Mouse (Mus musculus) cerebellum, adult 18-20 months (tissue): Measurements from ENCODE around the gene Scrn3.

ENCODE experiments used
- DNase-seq, 2 experiments: peaks; one replicate each; pipeline ENCODE4 v3.0.0; 2021

Scrn3 gene

GRCm38 (mm10) chr2:73275261-73276040 lies 37.0 kb upstream of the Scrn3 start:
- DNase-seq: no peak

DNA sequence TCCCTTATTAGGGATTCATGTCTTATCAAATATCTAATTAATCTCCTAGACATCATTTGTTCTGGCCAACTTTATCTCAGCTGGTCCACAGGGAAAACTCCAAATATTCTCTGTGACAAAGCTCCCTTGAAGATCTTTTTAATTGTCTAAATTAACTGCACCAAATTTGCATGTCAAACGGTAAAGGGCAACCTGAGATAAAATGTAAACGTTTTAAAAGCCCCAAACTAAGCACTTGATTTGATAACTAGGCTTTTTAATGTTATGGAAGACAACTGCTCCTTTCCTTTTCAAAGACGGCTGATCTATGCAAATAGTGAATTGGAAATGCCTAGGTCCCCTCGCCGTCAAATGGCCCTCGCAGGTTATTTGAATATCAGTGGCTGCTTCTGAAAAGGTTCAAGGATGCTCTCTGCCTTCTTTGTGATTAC lies 36.2 kb upstream of the Scrn3 start:
- DNase-seq: no peak

DNA sequence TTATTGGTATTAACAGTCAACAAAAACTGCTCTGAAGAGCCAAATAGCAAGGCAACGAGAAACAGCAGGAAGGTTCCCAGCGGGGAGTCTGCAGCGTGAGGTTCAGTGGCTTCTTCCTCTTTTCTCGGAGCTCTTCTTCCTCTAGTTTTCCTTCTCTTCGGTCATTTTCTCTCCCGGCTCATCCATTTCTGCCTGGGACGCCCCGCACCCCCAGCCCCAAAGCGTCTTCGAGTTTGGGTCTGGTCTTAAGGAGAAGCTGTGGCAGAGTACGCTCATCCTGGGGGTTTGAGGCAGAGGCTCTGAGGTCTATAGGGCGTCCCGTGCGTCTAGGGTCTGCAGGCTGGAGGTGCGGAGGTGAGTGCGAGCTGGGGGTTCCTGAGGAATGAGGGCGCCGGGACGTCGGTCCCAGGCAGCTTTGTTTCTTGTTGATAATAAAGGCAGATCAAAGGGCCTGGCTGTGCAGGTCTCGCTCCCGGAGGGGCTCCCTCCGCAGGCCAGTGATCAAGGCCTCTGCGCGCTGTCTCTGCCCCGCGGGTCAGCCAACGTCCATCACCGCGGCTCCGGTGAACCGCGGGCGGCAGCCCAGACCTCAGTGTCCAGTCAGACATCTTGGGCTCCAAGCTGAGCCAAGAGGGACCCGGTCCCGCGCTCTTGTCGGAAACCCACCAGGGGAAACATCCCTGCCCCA lies 35.2 kb upstream of the Scrn3 start:
- DNase-seq: peak in 1 of 2 experiments; percentile 24

GRCm38 (mm10) chr2:73277709-73278075 lies 34.7 kb upstream of the Scrn3 start:
- DNase-seq: no peak

- DNase-seq: peak; percentile 81 to 86
Observed at GRCm38 (mm10) chr2:73278131-73278854, 34.1 kb upstream of the Scrn3 start.

GRCm38 (mm10) chr2:73278869-73279268 lies 33.5 kb upstream of the Scrn3 start:
- peak in 1 of 2 experiments; percentile 24 for DNase-seq

- peak in 1 of 2 experiments; percentile 17 for DNase-seq
Observed at GRCm38 (mm10) chr2:73279271-73280038, 32.9 kb upstream of the Scrn3 start.

DNA sequence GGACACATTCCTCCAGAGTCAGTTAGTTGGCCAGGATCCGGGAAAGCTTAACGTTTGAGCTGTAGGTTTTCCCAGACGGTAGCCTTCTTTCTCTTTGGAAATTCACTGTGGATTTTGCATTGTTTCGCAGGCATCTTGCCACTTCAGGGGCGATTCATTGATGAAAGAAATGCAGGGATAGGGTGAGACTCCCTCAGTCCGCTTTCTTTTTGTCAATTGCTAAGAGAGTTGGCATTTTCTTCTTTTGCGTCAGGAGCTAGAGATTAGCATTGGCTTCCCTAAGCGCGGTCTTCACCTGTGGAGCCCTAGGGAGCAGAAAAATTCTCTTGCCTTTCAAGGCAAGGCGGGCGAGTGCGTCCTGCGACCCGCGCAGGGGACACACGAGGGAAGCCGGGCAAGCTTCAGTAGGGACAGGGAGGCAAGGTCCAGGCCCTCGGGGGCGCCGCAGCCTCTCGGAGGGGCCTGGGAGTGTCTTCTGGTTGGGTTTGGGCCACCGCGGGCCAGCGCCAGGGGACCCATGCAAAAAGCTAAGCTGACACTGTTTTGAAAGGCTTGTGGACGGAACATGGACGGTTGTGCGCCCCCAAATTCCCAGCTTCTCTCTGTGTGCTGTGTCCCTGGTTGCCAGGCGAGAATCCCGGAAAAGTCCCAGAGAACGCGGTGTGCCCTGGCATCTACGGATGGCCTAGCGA lies 31.9 kb upstream of the Scrn3 start:
- no peak for DNase-seq

- no peak for DNase-seq
Observed at GRCm38 (mm10) chr2:73281048-73281661, 31.2 kb upstream of the Scrn3 start.

DNA sequence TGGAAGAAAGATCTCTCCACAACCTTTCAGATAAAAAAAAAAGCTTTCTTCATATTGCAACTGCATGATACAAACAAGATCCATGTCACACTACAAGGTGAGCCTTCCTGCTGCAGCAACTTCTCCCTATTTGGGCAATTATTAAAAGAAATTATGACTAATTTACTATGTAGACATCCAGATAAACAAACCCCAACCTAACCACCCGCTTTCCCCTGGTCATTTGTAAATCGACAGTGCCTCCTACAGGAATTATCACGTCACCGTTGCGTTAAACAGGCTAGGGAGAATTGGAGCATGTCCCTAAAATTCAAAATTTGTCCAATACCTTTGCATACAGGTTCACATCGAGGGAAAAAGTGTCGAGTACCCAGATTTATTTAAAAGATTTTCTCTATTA lies 30.7 kb upstream of the Scrn3 start:
- no peak for DNase-seq

- no peak for DNase-seq
Observed at GRCm38 (mm10) chr2:73285630-73286029, 26.8 kb upstream of the Scrn3 start.

- no peak for DNase-seq
Observed at GRCm38 (mm10) chr2:73291130-73291529, 21.3 kb upstream of the Scrn3 start.

DNA sequence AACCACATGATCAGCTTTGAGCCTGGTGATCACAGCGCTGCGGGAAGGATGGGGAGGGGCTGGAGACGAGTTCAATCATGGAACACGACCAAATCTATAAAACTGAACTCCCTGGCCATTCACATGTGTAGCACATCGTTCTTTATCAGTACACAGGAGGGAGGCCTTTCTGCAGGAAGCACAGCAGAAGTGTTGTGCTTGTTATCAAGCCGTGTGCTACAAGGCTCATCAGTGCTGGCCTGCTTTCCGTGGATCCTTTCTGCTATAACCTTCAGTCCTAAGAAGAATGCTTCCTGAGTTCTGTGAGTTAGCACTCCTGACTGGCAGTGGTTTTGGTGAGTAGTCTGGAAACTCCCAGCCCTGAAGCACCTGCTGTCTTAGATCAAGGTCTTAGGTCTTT lies 17.4 kb upstream of the Scrn3 start:
- no peak for DNase-seq

GRCm38 (mm10) chr2:73298154-73298553 lies 14.2 kb upstream of the Scrn3 start:
- DNase-seq: no peak

DNA sequence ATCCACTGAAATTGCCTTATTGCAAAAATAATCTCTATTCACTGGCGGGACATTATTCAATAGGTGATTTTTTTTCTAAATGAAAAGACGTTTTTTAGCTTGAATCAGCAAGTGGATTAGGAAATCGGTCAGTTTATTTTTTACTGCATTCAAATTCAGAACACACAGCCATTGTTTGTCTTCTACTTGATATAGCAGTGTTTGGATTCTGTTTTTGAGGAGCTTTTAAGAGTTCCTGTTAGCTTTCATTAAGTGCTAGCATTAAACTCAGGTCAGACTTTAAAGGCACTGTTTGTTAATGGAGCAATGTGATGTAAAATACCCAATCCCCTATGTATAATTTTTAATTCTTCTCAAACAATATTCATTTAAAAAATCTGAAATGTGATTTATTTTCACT lies 13.6 kb upstream of the Scrn3 start:
- no peak for DNase-seq

GRCm38 (mm10) chr2:73301979-73302378 lies 10.4 kb upstream of the Scrn3 start:
- DNase-seq: no peak

DNA sequence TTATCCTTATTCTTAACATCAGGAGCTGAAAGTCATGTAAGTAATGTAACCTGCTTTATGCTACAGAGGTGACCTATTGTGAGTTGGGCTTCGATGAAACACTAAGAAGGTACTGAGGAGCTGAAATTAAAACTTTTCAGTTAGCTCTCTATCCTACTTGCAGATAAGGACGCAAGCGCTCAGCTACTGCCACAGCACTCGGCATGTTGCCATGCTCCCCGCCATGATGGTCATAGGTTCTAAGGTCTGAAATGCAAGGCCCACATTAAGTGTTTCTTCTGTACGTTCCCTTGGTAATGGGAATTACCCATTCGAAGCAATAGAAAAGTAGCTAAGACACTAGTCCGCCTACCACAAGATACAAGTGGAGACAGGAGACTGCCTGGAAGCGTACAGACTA lies 9.7 kb upstream of the Scrn3 start:
- no peak for DNase-seq

- DNase-seq: no peak
Observed at GRCm38 (mm10) chr2:73304506-73304905, 7.9 kb upstream of the Scrn3 start.

DNA sequence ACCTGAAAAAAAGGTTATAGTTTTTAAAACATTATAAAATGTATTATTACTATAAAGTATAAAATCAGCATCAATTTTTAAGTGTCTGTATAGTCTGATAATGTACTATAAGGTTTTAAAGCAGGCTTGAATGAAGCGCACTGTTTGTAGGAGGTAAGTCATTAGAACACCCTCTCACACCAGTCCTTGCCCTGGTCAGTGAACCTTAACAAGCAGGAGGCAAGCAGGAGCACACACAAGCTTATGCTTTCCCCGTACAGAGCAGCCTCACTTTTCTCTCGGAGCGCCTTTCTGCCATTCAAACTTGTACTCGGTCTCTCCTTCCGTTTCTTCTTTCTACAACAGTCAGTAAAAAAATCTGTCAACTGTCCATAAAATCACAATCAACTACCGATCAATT lies 6.4 kb upstream of the Scrn3 start:
- DNase-seq: no peak

- peak; percentile 25 to 61 for DNase-seq
Observed at GRCm38 (mm10) chr2:73313117-73313501, 708 bp downstream of the Scrn3 start.

DNA sequence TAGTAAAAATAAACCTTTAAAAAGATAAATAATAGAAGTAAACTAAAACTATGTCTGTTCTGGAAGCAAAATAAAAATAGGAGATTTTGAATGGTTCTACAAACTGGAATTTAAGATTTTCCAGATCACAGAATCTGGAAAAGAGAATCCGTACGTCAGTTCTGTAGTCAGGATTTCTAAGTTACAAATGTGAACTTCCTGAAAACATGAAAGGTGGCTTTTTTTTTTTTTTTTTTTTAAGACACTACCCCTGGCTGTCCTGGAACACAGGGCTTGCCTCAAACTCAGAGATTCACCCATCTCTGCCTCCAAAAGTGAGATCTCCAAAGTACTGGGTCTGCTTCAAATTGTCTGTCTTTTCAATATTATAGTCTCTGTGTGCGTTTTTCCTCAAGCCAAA lies 1.9 kb downstream of the Scrn3 start:
- no peak for DNase-seq

DNA sequence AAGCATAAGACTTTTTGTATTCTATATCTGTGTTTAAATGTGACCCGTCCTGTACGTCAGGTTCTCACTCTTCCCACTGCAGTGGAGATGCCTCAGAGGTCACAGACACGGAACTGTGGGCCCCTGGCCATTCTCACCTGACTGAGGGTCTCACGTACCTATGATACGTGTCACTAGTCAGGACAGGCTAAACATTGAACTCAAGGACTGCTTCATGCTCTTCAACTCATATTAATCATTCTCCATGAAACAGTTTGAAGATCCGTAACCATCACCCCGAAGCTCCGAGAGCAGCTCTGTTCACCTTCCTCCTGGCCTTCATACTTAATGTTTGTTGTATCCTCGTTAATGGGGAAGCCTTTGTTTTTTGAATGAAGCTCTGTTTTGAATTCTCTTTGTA lies 5.0 kb downstream of the Scrn3 start:
- no peak for DNase-seq
